ENCODE assay signal across 9 mouse cellular contexts in the genomic region with DNA sequence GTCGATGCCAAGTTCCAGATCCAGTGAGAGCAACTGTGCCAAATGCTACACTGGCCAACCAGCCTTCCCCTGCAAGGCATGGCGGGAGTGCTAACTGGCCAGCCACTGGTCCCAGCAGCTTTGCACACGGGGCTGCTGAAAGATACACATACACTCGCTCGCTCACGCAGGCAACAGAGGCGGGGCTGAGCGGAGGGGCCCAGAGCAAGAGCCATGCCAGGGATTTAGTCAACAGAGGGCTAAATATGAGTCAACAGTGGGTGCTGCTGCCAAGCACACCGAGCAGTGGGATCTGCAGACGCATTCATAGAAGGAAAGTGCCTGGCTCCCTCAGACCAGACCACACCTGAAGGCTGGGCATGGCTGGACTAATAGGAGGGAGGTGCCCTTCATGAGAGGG. TPM values are rescaled to one million over a fixed set of nuclear protein-coding genes. Genes with fewer than 3 reads are reported as not detected.
A peak's percentile ranks its signal among the peaks of the same experiment; 100 is the strongest.
DNase-seq lines count a peak whose midpoint lies in the region; ATAC-seq lines count a peak whose summit lies in the region.
"Had no signal": no experiment of that assay in that cellular context is flagged by ENCODE, and none has a peak within 500 bp of the region (broad histone marks: within the 10 kb centered on the region; RNA-seq: fewer than 3 reads in every experiment).

No protein-coding gene starts in this region.

- H3K27ac ChIP-seq in heart, embryonic 15.5 days: no peak overlapping the region
- H3K27ac ChIP-seq: neural tube, embryonic 12.5 days had no signal

- H3K27me3 ChIP-seq in heart, embryonic 15.5 days: peaks cover 67% of the 10 kb centered on the region

- H3K9me3 ChIP-seq in heart, embryonic 15.5 days (replicated peaks): no peaks in the 10 kb centered on the region
- H3K9me3 ChIP-seq: neural tube, embryonic 12.5 days had no signal

- H3K9ac ChIP-seq in heart, embryonic 15.5 days: no peak overlapping the region
- H3K9ac ChIP-seq: neural tube, embryonic 12.5 days had no signal

- ATAC-seq in heart, embryonic 15.5 days (replicated peaks; ENCODE audit: insufficient number of reproducible peaks, insufficient read depth, low FRiP score, low read depth): no peak
- ATAC-seq in granulocyte monocyte progenitor cell, adult 5-6 weeks (replicated peaks; ENCODE audit: poor library complexity, severe bottlenecking): no peak

- H3K36me3 ChIP-seq in heart, embryonic 15.5 days: no peaks in the 10 kb centered on the region
- H3K36me3 ChIP-seq: neural tube, embryonic 12.5 days had no signal

- peak; percentile 73 for DNase-seq in adrenal gland, adult 2 months
- DNase-seq in adrenal gland, adult 8-10 months: no peak
- DNase-seq in retina, postnatal 1 day: peak; percentile 40
- no peak for DNase-seq in retina, embryonic 14.5 days (ENCODE audit: low spot score)
- peak; percentile 82 for DNase-seq in left cerebral cortex, postnatal 4 days
- DNase-seq in thymus, postnatal 4 days: no peak

- 0 out of 2 replicates have a peak overlapping the region, but pooled peaks have one; percentile 29 for H3K4me2 ChIP-seq in heart, embryonic 15.5 days
- H3K4me2 ChIP-seq: neural tube, embryonic 12.5 days had no signal

- no peak overlapping the region for H3K4me3 ChIP-seq in heart, embryonic 15.5 days
- H3K4me3 ChIP-seq: neural tube, embryonic 12.5 days had no signal

- peaks cover 21% of the 10 kb centered on the region for H3K4me1 ChIP-seq in heart, embryonic 15.5 days (replicated peaks)

- intact Hi-C loops in left cerebral cortex, postnatal 4 days (cut with DNase I): no loop called here

- WGBS in heart, embryonic 15.5 days: 51% methylated on average over 10 of the region's 10 CpGs

RNA-seq across cellular contexts. Expression of a gene that starts 3.8 kb away (rescaled TPM):
- total RNA-seq in adrenal gland, adult 2 months (2021): 1 to 10 TPM; 2.2 to 3.8 TPM
- 0.42 and 0.74 TPM in 2 replicates for polyA plus RNA-seq in adrenal gland, adult 2 months (2012; rRNA removed)
- 1 to 10 TPM; 1.9 to 3.5 (median 2.6) TPM for total RNA-seq in adrenal gland, adult 8-10 months (2022)
- 0.31 and 1.1 TPM in 2 replicates for polyA plus RNA-seq in heart, embryonic 15.5 days (2015; fragmentation: Nextera tagmentation; extraction: Ambion mirVana)
- total RNA-seq in left cerebral cortex, postnatal 4 days (2021): 1 to 10 TPM; 6.3 to 8.4 TPM
- 4.5 and 12.7 TPM in 2 replicates for total RNA-seq in granulocyte monocyte progenitor cell, adult 5-6 weeks (2014; fragmentation: Nextera tagmentation)
- total RNA-seq in granulocyte monocyte progenitor cell, adult 5-6 weeks (2017): 1.8 and 2.5 TPM in 2 replicates

Comparison
In these comparisons a context has a peak if more than half of its experiments do, and no peak if none do; other contexts are left out.
1. DNase-seq: peak in adrenal gland, adult 2 months (single experiment), retina, postnatal 1 day (single experiment) and left cerebral cortex, postnatal 4 days (single experiment); none in adrenal gland, adult 8-10 months (single experiment), retina, embryonic 14.5 days (single experiment) and thymus, postnatal 4 days (single experiment).